Mouse (Mus musculus): ENCODE results near the gene Fam89b. TPM values are rescaled to one million over a fixed set of nuclear protein-coding genes. Genes with fewer than 3 reads are reported as not detected.

Gene Fam89b
- total RNA-seq, 4 experiments from 2014 or later, result 22.8 to 26.9 (median 24.2) TPM

DNA sequence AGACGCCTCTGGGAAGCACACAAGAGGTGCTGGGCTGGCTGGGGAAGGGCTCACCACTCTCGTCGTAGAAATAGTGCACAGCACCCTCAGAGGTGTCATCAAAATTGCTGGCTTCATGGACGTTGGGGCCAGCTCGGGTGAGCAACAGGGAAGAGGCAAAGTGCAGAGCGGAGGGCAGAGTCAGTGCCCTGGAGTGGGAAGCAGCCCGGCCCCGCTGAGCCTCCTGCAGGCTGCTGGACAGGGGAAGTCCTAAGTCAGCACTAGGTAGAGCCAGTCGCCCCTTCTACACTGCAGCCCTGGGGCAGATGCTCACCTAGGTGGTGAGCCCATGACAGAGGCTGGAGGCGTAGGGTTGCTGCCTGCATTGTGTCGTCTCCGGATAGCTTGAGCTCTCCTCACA is 45.2 kb downstream of the Fam89b start:
- DNase-seq (ENCODE audit: low spot score), result no peak

DNA sequence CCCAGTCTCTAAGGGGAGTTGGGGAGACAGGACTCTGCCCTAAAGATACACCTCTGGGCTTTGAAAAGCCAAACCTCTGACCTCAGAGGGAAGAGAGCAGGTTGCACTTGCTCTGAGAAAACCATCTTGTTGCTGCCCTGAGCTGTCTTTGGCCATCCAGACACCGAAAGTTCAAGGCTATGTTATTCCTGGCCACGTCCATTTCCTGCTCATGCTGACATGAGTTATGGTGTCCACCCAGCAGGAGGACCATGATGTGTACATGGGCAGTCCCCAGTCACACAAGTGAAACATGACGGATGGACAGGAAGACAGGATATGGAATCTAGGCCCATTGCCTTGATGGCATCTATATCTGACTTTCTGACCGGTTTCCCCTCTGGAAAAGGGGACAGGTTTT is 49.0 kb downstream of the Fam89b start:
- DNase-seq (ENCODE audit: low spot score), result no peak

Small RNA genes within 50 kb of the gene (microRNA-seq; reads per million reads assigned to microRNA genes)
- gene Mir6987, result not detected

Other genes starting within 250 kb of the Fam89b start
- gene Mus81, start 241.3 kb downstream of the Fam89b start, total RNA-seq (2022), result 10 to 100 TPM; 15.8 to 27.3 (median 21.9) TPM
- 100 to 1,000 TPM; 142 to 201 (median 170) TPM for gene Cfl1, start 239.2 kb downstream of the Fam89b start, total RNA-seq (2022)
- 1 to 10 TPM in 1 of 4 experiments, under 1 TPM in 3; 0.52 to 1.4 (median 0.81) TPM for gene 1700020D05Rik, start 225.9 kb downstream of the Fam89b start, total RNA-seq (2022)
- gene Snx32, start 219.1 kb downstream of the Fam89b start, total RNA-seq (2022), result 1 to 10 TPM; 3.7 to 6.5 (median 6.0) TPM
- not detected for gene Ovol1, start 169.0 kb downstream of the Fam89b start, total RNA-seq (2022)
- 1 to 10 TPM; 2.3 to 3.2 (median 2.7) TPM for gene Ap5b1, start 161.6 kb downstream of the Fam89b start, total RNA-seq (2022)
- gene Rnaseh2c, start 127.8 kb downstream of the Fam89b start, total RNA-seq (2022), result 10 to 100 TPM; 49.9 to 66.3 (median 64.9) TPM
- 10 to 100 TPM; 23.1 to 38.7 (median 29.3) TPM for gene Kat5, start 119.4 kb downstream of the Fam89b start, total RNA-seq (2022)
- gene Rela, start 92.2 kb downstream of the Fam89b start, total RNA-seq (2022), result 10 to 100 TPM; 26.7 to 31.2 (median 28.5) TPM
- gene Sipa1, start 65.9 kb downstream of the Fam89b start, total RNA-seq (2022), result 10 to 100 TPM; 14.9 to 23.5 (median 17.8) TPM
- 10 to 100 TPM; 22.1 to 24.1 (median 23.2) TPM for gene Map3k11, start 40.9 kb downstream of the Fam89b start, total RNA-seq (2022)
- 10 to 100 TPM; 18.0 to 21.9 (median 19.8) TPM for gene Pcnx3, start 40.7 kb downstream of the Fam89b start, total RNA-seq (2022)
- not detected for gene Kcnk7, start 25.3 kb downstream of the Fam89b start, total RNA-seq (2022)
- gene Ehbp1l1, start 3.3 kb downstream of the Fam89b start, total RNA-seq (2022), result 100 to 1,000 TPM; 145 to 158 (median 149) TPM
- 10 to 100 TPM; 28.2 to 33.1 (median 31.7) TPM for gene Ltbp3, start 11.3 kb upstream of the Fam89b start, total RNA-seq (2022)
- gene Scyl1, start 41.8 kb upstream of the Fam89b start, total RNA-seq (2022), result 10 to 100 TPM; 63.3 to 70.6 (median 67.2) TPM
- 1 to 10 TPM; 7.1 to 8.1 (median 7.5) TPM for gene Frmd8, start 145.6 kb upstream of the Fam89b start, total RNA-seq (2022)
- 1 to 10 TPM; 2.4 to 3.8 (median 2.8) TPM for gene Slc25a45, start 148.2 kb upstream of the Fam89b start, total RNA-seq (2022)
- under 1 TPM; 0.23 to 0.50 (median 0.34) TPM for gene Tigd3, start 164.5 kb upstream of the Fam89b start, total RNA-seq (2022)
- 10 to 100 TPM; 71.9 to 95.2 (median 81.1) TPM for gene Dpf2, start 183.4 kb upstream of the Fam89b start, total RNA-seq (2022)
- 1 to 10 TPM; 6.0 to 9.7 (median 8.9) TPM for gene Cdc42ep2, start 195.2 kb upstream of the Fam89b start, total RNA-seq (2022)
- 10 to 100 TPM in 2 of 4 experiments, 1 to 10 TPM in 2; 7.8 to 13.5 (median 9.3) TPM for gene Pola2, start 234.5 kb upstream of the Fam89b start, total RNA-seq (2022)